8 mouse cellular contexts compared by ENCODE assay signal in the genomic region with DNA sequence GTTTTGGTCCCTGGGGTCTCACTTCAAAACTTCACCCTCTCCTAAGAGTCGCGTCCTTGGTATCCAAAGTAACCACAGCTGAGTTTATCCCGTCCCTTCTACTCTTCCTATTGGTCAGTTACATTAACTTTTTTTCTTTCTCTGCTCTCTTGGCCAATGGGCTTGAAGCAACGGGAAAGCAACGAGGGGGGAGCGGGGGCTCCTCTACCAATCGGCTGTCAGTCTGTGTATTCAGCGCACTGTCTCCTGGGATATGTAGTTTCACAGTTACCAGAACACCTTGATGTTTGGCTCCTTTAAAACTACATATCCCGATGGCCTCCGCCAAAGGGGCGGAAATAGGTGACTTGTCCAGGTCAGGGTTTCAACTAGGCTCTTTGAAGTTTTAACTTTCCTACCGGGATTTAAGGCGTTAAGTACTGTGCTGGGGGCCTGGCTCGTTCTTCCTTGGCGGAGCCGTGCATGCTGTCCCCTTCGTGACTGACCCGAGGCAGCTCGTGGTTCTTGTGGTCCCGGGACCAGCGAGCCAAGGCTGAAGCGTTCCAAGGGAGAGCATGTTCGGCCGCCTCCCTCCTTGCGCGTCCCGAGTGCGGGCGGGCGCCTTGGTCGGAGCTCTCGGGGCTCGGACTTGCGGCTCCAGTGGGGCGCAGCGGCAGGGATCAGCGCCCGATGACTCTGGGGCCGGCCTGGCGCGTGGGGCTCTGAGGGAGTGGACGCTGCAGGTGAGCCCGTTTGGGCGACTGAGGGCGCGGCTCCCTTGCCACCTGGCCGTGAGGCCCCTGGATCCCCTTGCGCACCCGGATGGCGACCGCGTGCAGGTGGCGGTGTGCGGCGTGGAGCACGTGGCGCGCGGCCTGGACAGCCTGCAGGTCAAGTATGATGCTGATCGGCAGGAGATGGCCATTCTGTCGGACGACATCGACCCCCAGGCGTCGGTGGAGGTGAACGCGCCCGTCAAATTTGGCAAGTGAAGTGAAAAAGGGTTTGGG. TPM values are rescaled to one million over a fixed set of nuclear protein-coding genes. Genes with fewer than 3 reads are reported as not detected.
A peak's percentile ranks its signal among the peaks of the same experiment; 100 is the strongest.
DNase-seq lines count a peak whose midpoint lies in the region; ATAC-seq and TF ChIP-seq lines count a peak whose summit lies in the region.

Gene Ccdc146 (minus strand): TSS at position 64 of the 989 bp plus-strand sequence.
Gene Fam185a (plus strand): TSS at position 345 of the 989 bp plus-strand sequence.

- H3K4me2 ChIP-seq in heart, embryonic 11.5 days: peak within 1 kb of the TSS; percentile 98
- peak within 1 kb of the TSS; percentile 86 for H3K4me2 ChIP-seq in kidney, embryonic 16.5 days (replicated peaks; ENCODE audit: low read depth, low read length)
- H3K4me2 ChIP-seq in myocyte (ENCODE audit: low read depth): peak within 1 kb of the TSS; percentile 89

- peak; percentile 99 for DNase-seq in brain, embryonic 14.5 days (ENCODE audit: low read depth)
- peak; percentile 98 for DNase-seq in liver, adult 2 months (ENCODE audit: extremely low read depth, low read depth, low spot score)
- DNase-seq in splenic B cell, adult 2 months (ENCODE audit: low read depth, low spot score): peak; percentile 97

- peak within 1 kb of the TSS; percentile 83 for H3K4me3 ChIP-seq in C2C12 (ENCODE audit: insufficient read depth, poor library complexity, severe bottlenecking)
- H3K4me3 ChIP-seq in erythroblast, embryonic 14.5 days (replicated peaks): peak within 1 kb of the TSS; percentile 90
- peak within 1 kb of the TSS; percentile 89 for H3K4me3 ChIP-seq in heart, embryonic 11.5 days (ENCODE audit: low read depth, low read length)
- peak within 1 kb of the TSS; percentile 65 for H3K4me3 ChIP-seq in kidney, embryonic 16.5 days (ENCODE audit: low read length)
- peak within 1 kb of the TSS; percentile 97 for H3K4me3 ChIP-seq in liver, adult 2 months (ENCODE audit: insufficient read depth, low read depth, low read length)
- peak within 1 kb of the TSS; percentile 56 for H3K4me3 ChIP-seq in myocyte

- H3K27me3 ChIP-seq in C2C12 (ENCODE audit: control insufficient read depth, insufficient read depth, insufficient read length) (no peaks in the 10 kb centered on the region), myocyte (ENCODE audit: control insufficient read depth, insufficient read depth, insufficient read length) (no peaks in the 10 kb centered on the region)
- H3K27me3 ChIP-seq in erythroblast, embryonic 14.5 days (ENCODE audit: control insufficient read depth): no peaks in the 10 kb centered on the region
- no peaks in the 10 kb centered on the region for H3K27me3 ChIP-seq in heart, embryonic 11.5 days (ENCODE audit: control insufficient read depth, insufficient read depth, low read length)
- no peaks in the 10 kb centered on the region for H3K27me3 ChIP-seq in kidney, embryonic 16.5 days (ENCODE audit: insufficient read depth, low read length)
- H3K27me3 ChIP-seq in liver, adult 2 months (ENCODE audit: control insufficient read depth, insufficient read depth, low read length): no peaks in the 10 kb centered on the region
- H3K27me3 ChIP-seq in splenic B cell, adult 2 months (ENCODE audit: control insufficient read depth, insufficient read depth, low read length, poor library complexity, severe bottlenecking): no peaks in the 10 kb centered on the region

- H3K79me3 ChIP-seq in C2C12 (ENCODE audit: low read depth): peaks cover 6% of the 10 kb centered on the region

- under 1% methylated on average over 68 of the region's 68 CpGs for WGBS in heart, embryonic 11.5 days (ENCODE audit: insufficient replicate concordance)
- under 1% methylated on average over 62 of the region's 68 CpGs for WGBS in kidney, embryonic 16.5 days
- WGBS in liver, adult 2 months: under 1% methylated on average over 68 of the region's 68 CpGs

- no peak for TF ChIP-seq CTCF in C2C12 (IDR thresholded peaks at IDR 0.05; ENCODE audit: control insufficient read depth, insufficient read depth, insufficient read length)
- TF ChIP-seq CTCF in brain, embryonic 14.5 days (IDR thresholded peaks at IDR 0.05; ENCODE audit: borderline replicate concordance, extremely low read depth, insufficient read depth, insufficient read length): no peak
- peak; percentile 2; the same call in 1 of the 2 replicates for TF ChIP-seq CTCF in liver, adult 2 months (IDR thresholded peaks at IDR 0.05; ENCODE audit: low read depth, low read length)

- H3K79me2 ChIP-seq in C2C12 (ENCODE audit: control insufficient read depth, insufficient read depth): peaks cover 23% of the 10 kb centered on the region
- H3K79me2 ChIP-seq in liver, adult 2 months (ENCODE audit: control insufficient read depth, insufficient read depth, low read length): peaks cover 3% of the 10 kb centered on the region; the same call in 1 of the 2 replicates
- H3K79me2 ChIP-seq in myocyte (ENCODE audit: control insufficient read depth, insufficient read depth): peaks cover 4% of the 10 kb centered on the region

- peak; percentile 99 for ATAC-seq in heart, embryonic 11.5 days (replicated peaks; ENCODE audit: insufficient number of reproducible peaks, low FRiP score, low TSS enrichment)
- ATAC-seq in kidney, embryonic 16.5 days (ENCODE audit: low FRiP score, low TSS enrichment): peak; percentile 100

- H3K36me3 ChIP-seq in C2C12 (ENCODE audit: control insufficient read depth, insufficient read depth) (no peaks in the 10 kb centered on the region), myocyte (ENCODE audit: control insufficient read depth, insufficient read depth) (no peaks in the 10 kb centered on the region)
- H3K36me3 ChIP-seq in erythroblast, embryonic 14.5 days (ENCODE audit: control insufficient read depth): no peaks in the 10 kb centered on the region
- H3K36me3 ChIP-seq in heart, embryonic 11.5 days (ENCODE audit: control insufficient read depth, insufficient read depth, low read length): no peaks in the 10 kb centered on the region
- H3K36me3 ChIP-seq in kidney, embryonic 16.5 days (ENCODE audit: insufficient read depth, low read length): no peaks in the 10 kb centered on the region
- H3K36me3 ChIP-seq in liver, adult 2 months (ENCODE audit: control insufficient read depth, insufficient read depth, low read length): no peaks in the 10 kb centered on the region
- H3K36me3 ChIP-seq in splenic B cell, adult 2 months (ENCODE audit: control insufficient read depth, insufficient read depth, low read length, poor library complexity, severe bottlenecking): no peaks in the 10 kb centered on the region

- peak within 1 kb of the TSS; percentile 71 for H3ac ChIP-seq in C2C12 (ENCODE audit: control insufficient read depth, insufficient read length, low read depth)
- peak within 1 kb of the TSS; percentile 52 for H3ac ChIP-seq in myocyte (ENCODE audit: control insufficient read depth, insufficient read length)

- TF ChIP-seq POLR2A in brain, embryonic 14.5 days (IDR thresholded peaks at IDR 0.05; ENCODE audit: borderline replicate concordance, extremely low read depth, insufficient read depth, insufficient read length, poor library complexity, severe bottlenecking): no peak
- TF ChIP-seq POLR2A in liver, adult 2 months (IDR thresholded peaks at IDR 0.05; ENCODE audit: extremely low read depth, insufficient read depth, low read length): no peak
- no peak for TF ChIP-seq POLR2A in myocyte (IDR thresholded peaks at IDR 0.05; ENCODE audit: insufficient read length, low read depth)

- H3K9me3 ChIP-seq in erythroblast, embryonic 14.5 days (ENCODE audit: control insufficient read depth, low read length): no peaks in the 10 kb centered on the region
- no peaks in the 10 kb centered on the region for H3K9me3 ChIP-seq in heart, embryonic 11.5 days (replicated peaks; ENCODE audit: control insufficient read depth, low read length)
- no peaks in the 10 kb centered on the region for H3K9me3 ChIP-seq in kidney, embryonic 16.5 days (ENCODE audit: low read length)

- H3K27ac ChIP-seq in heart, embryonic 11.5 days (ENCODE audit: low read depth, low read length): peak within 1 kb of the TSS; percentile 64
- H3K27ac ChIP-seq in kidney, embryonic 16.5 days (ENCODE audit: low read length): peak within 1 kb of the TSS; percentile 70
- H3K27ac ChIP-seq in liver, adult 2 months (replicated peaks; ENCODE audit: insufficient read depth, low read depth, low read length): peak within 1 kb of the TSS; percentile 80

- peaks cover 36% of the 10 kb centered on the region for H3K4me1 ChIP-seq in erythroblast, embryonic 14.5 days (ENCODE audit: control insufficient read depth)
- H3K4me1 ChIP-seq in heart, embryonic 11.5 days (ENCODE audit: control insufficient read depth, insufficient read depth, low read length): peaks cover 7% of the 10 kb centered on the region; the same call in 1 of the 2 replicates
- peaks cover 13% of the 10 kb centered on the region for H3K4me1 ChIP-seq in kidney, embryonic 16.5 days (ENCODE audit: insufficient read depth, low read length)
- 0 out of 2 replicates have a peak, but pooled peaks cover 3% of the 10 kb centered on the region for H3K4me1 ChIP-seq in liver, adult 2 months (ENCODE audit: control insufficient read depth, insufficient read depth, low read length)

- H3K9ac ChIP-seq in heart, embryonic 11.5 days (ENCODE audit: low read depth, low read length): peak within 1 kb of the TSS; percentile 81
- H3K9ac ChIP-seq in kidney, embryonic 16.5 days (replicated peaks; ENCODE audit: low read length): peak within 1 kb of the TSS; percentile 82
- H3K9ac ChIP-seq in liver, adult 2 months (ENCODE audit: low read depth, low read length): peak within 1 kb of the TSS; percentile 86

TF ChIP-seq in C2C12, 6 proteins besides CTCF, POLR2A, EP300 and RAD21 (continues in another document):
- peak; percentile 83 for TF ChIP-seq MAX (IDR thresholded peaks at IDR 0.05)

TF ChIP-seq in myocyte, 11 proteins besides CTCF, POLR2A, EP300 and RAD21 (continues in another document):
- TF ChIP-seq USF1 (IDR thresholded peaks at IDR 0.05; ENCODE audit: low read depth) (no peak), TCF3 (IDR thresholded peaks at IDR 0.05; ENCODE audit: insufficient read length, low read depth) (no peak)

RNA-seq across cellular contexts. Expression of gene Ccdc146, which starts in this region (rescaled TPM):
- polyA plus RNA-seq in C2C12 (2012; fragmentation: generic; extraction: Trizol) (not detected), myocyte (2012; fragmentation: generic; extraction: Trizol) (not detected)
- 0.33 and 0.71 TPM in 2 replicates for polyA plus RNA-seq in brain, embryonic 14.5 days (2012; rRNA removed)
- polyA plus RNA-seq in erythroblast, embryonic 14.5 days (2012): not detected in 2 replicates
- 2.2 TPM in 2 replicates for polyA plus RNA-seq in heart, embryonic 11.5 days (2014; fragmentation: Nextera tagmentation; extraction: Ambion mirVana)
- 0.27 TPM in 1 of 2 replicates, not detected in the other for polyA plus RNA-seq in kidney, embryonic 16.5 days (2015; fragmentation: Nextera tagmentation; extraction: Ambion mirVana)
- not detected in 2 replicates for total RNA-seq in liver, adult 2 months (2014; rRNA removed)
- polyA plus RNA-seq in liver, adult 2 months (2012; rRNA removed): not detected in 2 replicates

RNA-seq across cellular contexts. Expression of gene Fam185a, which starts in this region (rescaled TPM):
- polyA plus RNA-seq in C2C12 (2012; fragmentation: generic; extraction: Trizol) (2.8 TPM), myocyte (2012; fragmentation: generic; extraction: Trizol) (1.9 TPM)
- polyA plus RNA-seq in brain, embryonic 14.5 days (2012; rRNA removed): 2.7 and 4.7 TPM in 2 replicates
- not detected in 2 replicates for polyA plus RNA-seq in erythroblast, embryonic 14.5 days (2012)
- 8.0 and 10.0 TPM in 2 replicates for polyA plus RNA-seq in heart, embryonic 11.5 days (2014; fragmentation: Nextera tagmentation; extraction: Ambion mirVana)
- polyA plus RNA-seq in kidney, embryonic 16.5 days (2015; fragmentation: Nextera tagmentation; extraction: Ambion mirVana): 6.0 and 7.7 TPM in 2 replicates
- total RNA-seq in liver, adult 2 months (2014; rRNA removed): 7.1 and 9.8 TPM in 2 replicates
- polyA plus RNA-seq in liver, adult 2 months (2012; rRNA removed): 1.7 and 1.8 TPM in 2 replicates

Comparison
In these comparisons a context has a peak if more than half of its experiments do, and no peak if none do; other contexts are left out.
1. Peak in every context shown above with its lines: DNase-seq, ATAC-seq, H3K4me3 ChIP-seq and H3K27ac ChIP-seq.